Mouse (Mus musculus) midbrain, embryonic 16.5 days (tissue): Measurements from ENCODE around the gene Accsl. TPM values are rescaled to one million over a fixed set of nuclear protein-coding genes. Genes with fewer than 3 reads are reported as not detected.

Source experiments
- ATAC-seq: fragments of 200-750 bp; cut with Nextera tagmentation; 2 replicates; pipeline ENCODE4 v1.8.0; 2017; ENCODE audit warnings: moderate TSS enrichment
- H3K27ac ChIP-seq: fragments of 300-500 bp; sonication (generic); 2 replicates; pipeline ENCODE4 v1.5.1; 2014; ENCODE audit warnings: mild to moderate bottlenecking, low read length, mixed read lengths
- H3K27me3 ChIP-seq: fragments of 300-500 bp; sonication (generic); 2 replicates; pipeline ENCODE4 v1.6.1; 2014; ENCODE audit warnings: low read depth, low read length, mixed read lengths; ENCODE audit not compliant: control insufficient read depth, insufficient read depth
- H3K36me3 ChIP-seq: fragments of 300-500 bp; sonication (generic); 2 replicates; pipeline ENCODE4 v1.6.1; 2014; ENCODE audit warnings: mild to moderate bottlenecking, low read length, moderate library complexity, mixed read lengths; ENCODE audit not compliant: control insufficient read depth, insufficient read depth
- H3K4me1 ChIP-seq: fragments of 300-500 bp; sonication (generic); 2 replicates; pipeline ENCODE4 v1.6.1; 2014; ENCODE audit warnings: mild to moderate bottlenecking, low read length, mixed read lengths; ENCODE audit not compliant: control insufficient read depth, insufficient read depth
- H3K4me2 ChIP-seq: fragments of 300-500 bp; sonication (generic); 2 replicates; pipeline ENCODE4 v1.6.1; 2014; ENCODE audit warnings: mild to moderate bottlenecking, low read length, mixed read lengths
- H3K4me3 ChIP-seq: fragments of 300-500 bp; sonication (generic); 2 replicates; pipeline ENCODE4 v1.5.1; 2014; ENCODE audit warnings: low read depth, mild to moderate bottlenecking, low read length, moderate library complexity, mixed read lengths
- H3K9ac ChIP-seq: fragments of 300-500 bp; sonication (generic); 2 replicates; pipeline ENCODE4 v1.6.1; 2014; ENCODE audit warnings: low read depth, low read length, mixed read lengths
- H3K9me3 ChIP-seq: fragments of 300-500 bp; sonication (generic); replicated peaks from 2 replicates; pipeline ENCODE4 v1.6.1; 2014; ENCODE audit warnings: mild to moderate bottlenecking, low read length, mixed read lengths; ENCODE audit not compliant: control insufficient read depth, poor library complexity, severe bottlenecking
- WGBS: fragments of 180-500 bp; shearing (Covaris S2); extraction: QIAGEN DNeasy Blood & Tissue Kit; methylation state at CpG from one replicate; pipeline ENCODE4 v1.1.7; 2014; 5-methylcytosine and 5-hydroxymethylcytosine counted together
- polyA plus RNA-seq: library from polyadenylated mRNA; unstranded; fragments of >200 nt; fragmentation: Nextera tagmentation; extraction: Ambion mirVana; gene quantifications from 2 replicates; pipeline ENCODE4 v1.2.1, GENCODE M21; 2015

The Accsl gene
- polyA plus RNA-seq, 1 experiment from 2014 or later = 0.21 TPM

GRCm38 (mm10) chr2:93881640-93882367 lies 12.8 kb upstream of the Accsl start:
- WGBS = 93% methylated on average over 9 of the region's 9 CpGs

GRCm38 (mm10) chr2:93880981-93881380 lies 12.0 kb upstream of the Accsl start:
- Histone ChIP-seq H3K4me1 (0 out of 2 replicates have a peak, but pooled peaks cover 2% of the 10 kb centered on the region), H3K27ac (no peak overlapping the region), H3K9me3 (no peaks in the 10 kb centered on the region), H3K27me3 (no peaks in the 10 kb centered on the region), H3K36me3 (no peaks in the 10 kb centered on the region), H3K4me3 (no peak overlapping the region), H3K4me2 (no peak overlapping the region), H3K9ac (no peak overlapping the region)
- 83% methylated on average over 3 of the region's 3 CpGs for WGBS
- ATAC-seq = no peak

More at GRCm38 (mm10) chr2:93881640-93882367, 12.8 kb upstream of the Accsl start:
- 0 out of 2 replicates have a peak, but pooled peaks cover 2% of the 10 kb centered on the region for H3K4me1 ChIP-seq
- H3K27ac ChIP-seq = no peak overlapping the region
- no peaks in the 10 kb centered on the region for H3K36me3 ChIP-seq
- H3K9me3 ChIP-seq = no peaks in the 10 kb centered on the region
- H3K4me3 ChIP-seq = no peak overlapping the region
- no peaks in the 10 kb centered on the region for H3K27me3 ChIP-seq
- no peak overlapping the region for H3K9ac ChIP-seq
- H3K4me2 ChIP-seq = no peak overlapping the region
- no peak for ATAC-seq

- WGBS = 73% methylated on average over 8 of the region's 8 CpGs
- no peaks in the 10 kb centered on the region for H3K36me3 ChIP-seq
- no peaks in the 10 kb centered on the region for H3K9me3 ChIP-seq
- H3K27me3 ChIP-seq = no peaks in the 10 kb centered on the region
- no peak for ATAC-seq
- 0 out of 2 replicates have a peak, but pooled peaks cover 2% of the 10 kb centered on the region for H3K4me1 ChIP-seq
- H3K27ac ChIP-seq = no peak overlapping the region
- H3K4me2 ChIP-seq = no peak overlapping the region
- no peak overlapping the region for H3K4me3 ChIP-seq
- H3K9ac ChIP-seq = no peak overlapping the region
These were observed 11.5 kb upstream of the Accsl start for GRCm38 (mm10) chr2:93880450-93880849.

- Histone ChIP-seq H3K4me2 (no peak overlapping the region), H3K36me3 (no peaks in the 10 kb centered on the region), H3K4me3 (no peak overlapping the region), H3K27me3 (no peaks in the 10 kb centered on the region), H3K9ac (no peak overlapping the region), H3K9me3 (no peaks in the 10 kb centered on the region), H3K27ac (no peak overlapping the region), H3K4me1 (peaks cover 6% of the 10 kb centered on the region)
- WGBS = 76% methylated on average over 5 of the region's 5 CpGs
- ATAC-seq = no peak
These were observed 8.0 kb upstream of the Accsl start for GRCm38 (mm10) chr2:93877005-93877404.

- H3K4me3 ChIP-seq = no peak overlapping the region
- ATAC-seq = no peak; the same call in 1 of the 2 replicates
- no peak overlapping the region for H3K27ac ChIP-seq
- H3K4me2 ChIP-seq = no peak overlapping the region
- H3K27me3 ChIP-seq = no peaks in the 10 kb centered on the region
- peaks cover 6% of the 10 kb centered on the region for H3K4me1 ChIP-seq
- 87% methylated on average over 3 of the region's 3 CpGs for WGBS
- H3K9ac ChIP-seq = no peak overlapping the region
- no peaks in the 10 kb centered on the region for H3K36me3 ChIP-seq
- H3K9me3 ChIP-seq = no peaks in the 10 kb centered on the region
These were observed 5.6 kb upstream of the Accsl start for GRCm38 (mm10) chr2:93874606-93875005.

GRCm38 (mm10) chr2:93874227-93874514 lies 5.2 kb upstream of the Accsl start:
- WGBS = 31% methylated on average over 2 of the region's 2 CpGs
- H3K36me3 ChIP-seq = no peaks in the 10 kb centered on the region
- H3K27ac ChIP-seq = no peak overlapping the region
- H3K27me3 ChIP-seq = no peaks in the 10 kb centered on the region
- H3K9ac ChIP-seq = no peak overlapping the region
- no peak overlapping the region for H3K4me3 ChIP-seq
- no peak for ATAC-seq
- H3K4me2 ChIP-seq = no peak overlapping the region
- peaks cover 6% of the 10 kb centered on the region for H3K4me1 ChIP-seq
- H3K9me3 ChIP-seq = no peaks in the 10 kb centered on the region

- no peak overlapping the region for H3K4me2 ChIP-seq
- 22% methylated on average over 12 of the region's 12 CpGs for WGBS
- no peaks in the 10 kb centered on the region for H3K36me3 ChIP-seq
- no peak overlapping the region for H3K9ac ChIP-seq
- H3K27ac ChIP-seq = no peak overlapping the region
- H3K9me3 ChIP-seq = no peaks in the 10 kb centered on the region
- peaks cover 6% of the 10 kb centered on the region for H3K4me1 ChIP-seq
- H3K27me3 ChIP-seq = no peaks in the 10 kb centered on the region
- H3K4me3 ChIP-seq = no peak overlapping the region
- ATAC-seq = no peak
These were observed 4.7 kb upstream of the Accsl start for GRCm38 (mm10) chr2:93873449-93874226.

- ATAC-seq = 0 out of 2 replicates have a peak, but pooled peaks have one; percentile 46
- 48% methylated on average over 7 of the region's 7 CpGs for WGBS
- Histone ChIP-seq H3K4me1 (peaks cover 6% of the 10 kb centered on the region), H3K9me3 (no peaks in the 10 kb centered on the region), H3K4me2 (no peak overlapping the region), H3K9ac (no peak overlapping the region), H3K27ac (no peak overlapping the region), H3K36me3 (no peaks in the 10 kb centered on the region), H3K27me3 (no peaks in the 10 kb centered on the region), H3K4me3 (no peak overlapping the region)
These were observed 3.3 kb upstream of the Accsl start for GRCm38 (mm10) chr2:93872257-93872656.

- Histone ChIP-seq H3K4me2 (no peak overlapping the region), H3K27ac (no peak overlapping the region), H3K4me1 (peaks cover 6% of the 10 kb centered on the region), H3K36me3 (no peaks in the 10 kb centered on the region), H3K9ac (no peak overlapping the region), H3K4me3 (no peak overlapping the region), H3K9me3 (no peaks in the 10 kb centered on the region), H3K27me3 (no peaks in the 10 kb centered on the region)
- ATAC-seq = no peak
- WGBS = 96% methylated on average over 4 of the region's 4 CpGs
These were observed 2.5 kb upstream of the Accsl start for GRCm38 (mm10) chr2:93871411-93871925.
